Mouse (Mus musculus) heart, embryonic 12.5 days (tissue): ENCODE measurements around the gene Arid1a. TPM values are rescaled to one million over a fixed set of nuclear protein-coding genes. Genes with fewer than 3 reads are reported as not detected.

Source experiments
- ATAC-seq: fragments of 200-750 bp; cut with Nextera tagmentation; 2 replicates; pipeline ENCODE4 v1.8.0; 2017; ENCODE audit warnings: moderate TSS enrichment, moderate library complexity; ENCODE audit not compliant: insufficient number of reproducible peaks, low FRiP score
- H3K27ac ChIP-seq: fragments of 300-500 bp; sonication (generic); 2 replicates; pipeline ENCODE4 v1.5.1; 2016; ENCODE audit warnings: mild to moderate bottlenecking, moderate library complexity; ENCODE audit not compliant: poor library complexity, severe bottlenecking
- H3K27me3 ChIP-seq: fragments of 300-500 bp; sonication (generic); replicated peaks from 2 replicates; pipeline ENCODE4 v1.6.1; 2016; ENCODE audit warnings: mild to moderate bottlenecking, moderate library complexity
- H3K36me3 ChIP-seq: fragments of 300-500 bp; sonication (generic); 2 replicates; pipeline ENCODE4 v1.6.1; 2016; ENCODE audit warnings: mild to moderate bottlenecking, moderate library complexity
- H3K4me1 ChIP-seq: fragments of 300-500 bp; sonication (generic); replicated peaks from 2 replicates; pipeline ENCODE4 v1.6.1; 2016; ENCODE audit warnings: mild to moderate bottlenecking
- H3K4me2 ChIP-seq: fragments of 300-500 bp; sonication (generic); 2 replicates; pipeline ENCODE4 v1.6.1; 2016; ENCODE audit warnings: mild to moderate bottlenecking, moderate library complexity
- H3K4me3 ChIP-seq: fragments of 300-500 bp; sonication (generic); 2 replicates; pipeline ENCODE4 v1.5.1; 2016; ENCODE audit warnings: mild to moderate bottlenecking
- H3K9ac ChIP-seq: fragments of 300-500 bp; sonication (generic); 2 replicates; pipeline ENCODE4 v1.6.1; 2016; ENCODE audit warnings: mild to moderate bottlenecking, moderate library complexity
- H3K9me3 ChIP-seq: fragments of 300-500 bp; sonication (generic); replicated peaks from 2 replicates; pipeline ENCODE4 v1.6.1; 2016; ENCODE audit warnings: mild to moderate bottlenecking, moderate library complexity
- WGBS: fragments of 180-500 bp; shearing (Covaris S2); methylation state at CpG from one replicate; pipeline ENCODE4 v1.1.7; 2016; 5-methylcytosine and 5-hydroxymethylcytosine counted together
- polyA plus RNA-seq: library from polyadenylated mRNA; unstranded; fragments of >200 nt; fragmentation: Nextera tagmentation; extraction: Ambion mirVana; gene quantifications from 2 replicates; pipeline ENCODE4 v1.2.1, GENCODE M21; 2016

Arid1a gene
- polyA plus RNA-seq: 24.5 and 28.7 TPM in 2 replicates

- Histone ChIP-seq H3K36me3 (no peaks in the 10 kb centered on the region), H3K4me2 (peak within 1 kb of the TSS; percentile 87), H3K27ac (peak within 1 kb of the TSS; percentile 100), H3K9me3 (no peaks in the 10 kb centered on the region), H3K27me3 (no peaks in the 10 kb centered on the region), H3K9ac (peak within 1 kb of the TSS; percentile 99), H3K4me1 (peaks cover 17% of the 10 kb centered on the region), H3K4me3 (peak within 1 kb of the TSS; percentile 94)
- WGBS: 1% methylated on average over 40 of the region's 40 CpGs
- peak; percentile 69 for ATAC-seq
These were observed at the start of gene Arid1a for GRCm38 (mm10) chr4:133756514-133757268. Gene Arid1a (minus strand): TSS chr4:133756769.

GRCm38 (mm10) chr4:133804401-133805263, 48.1 kb upstream of the Arid1a start:
- Histone ChIP-seq H3K9me3 (no peaks in the 10 kb centered on the region), H3K36me3 (no peaks in the 10 kb centered on the region), H3K27me3 (no peaks in the 10 kb centered on the region), H3K9ac (no peak overlapping the region), H3K4me3 (no peak overlapping the region), H3K4me1 (no peaks in the 10 kb centered on the region), H3K4me2 (no peak overlapping the region), H3K27ac (no peak overlapping the region)
- ATAC-seq: no peak
- 68% methylated on average over 15 of the region's 15 CpGs for WGBS

GRCm38 (mm10) chr4:133800589-133800988, 44.0 kb upstream of the Arid1a start:
- no peaks in the 10 kb centered on the region for H3K4me1 ChIP-seq
- H3K4me3 ChIP-seq: no peak overlapping the region
- H3K27ac ChIP-seq: no peak overlapping the region
- H3K4me2 ChIP-seq: no peak overlapping the region
- no peak for ATAC-seq
- H3K9ac ChIP-seq: no peak overlapping the region
- H3K27me3 ChIP-seq: no peaks in the 10 kb centered on the region
- 28% methylated on average over 6 of the region's 6 CpGs for WGBS
- H3K36me3 ChIP-seq: no peaks in the 10 kb centered on the region
- H3K9me3 ChIP-seq: no peaks in the 10 kb centered on the region

GRCm38 (mm10) chr4:133793269-133793668, 36.7 kb upstream of the Arid1a start:
- Histone ChIP-seq H3K9me3 (no peaks in the 10 kb centered on the region), H3K9ac (no peak overlapping the region), H3K4me1 (no peaks in the 10 kb centered on the region), H3K27ac (no peak overlapping the region), H3K4me3 (no peak overlapping the region), H3K36me3 (no peaks in the 10 kb centered on the region), H3K27me3 (no peaks in the 10 kb centered on the region), H3K4me2 (no peak overlapping the region)
- 76% methylated on average over 3 of the region's 3 CpGs for WGBS
- no peak for ATAC-seq

GRCm38 (mm10) chr4:133774570-133775554, 18.3 kb upstream of the Arid1a start:
- H3K36me3 ChIP-seq: no peaks in the 10 kb centered on the region
- no peak overlapping the region for H3K4me3 ChIP-seq
- H3K27me3 ChIP-seq: no peaks in the 10 kb centered on the region
- ATAC-seq: peak; percentile 51; the same call in 1 of the 2 replicates
- 0 out of 2 replicates have a peak, but pooled peaks cover 5% of the 10 kb centered on the region for H3K4me1 ChIP-seq
- WGBS: 73% methylated on average over 21 of the region's 21 CpGs
- no peak overlapping the region for H3K9ac ChIP-seq
- no peak overlapping the region for H3K4me2 ChIP-seq
- no peaks in the 10 kb centered on the region for H3K9me3 ChIP-seq
- no peak overlapping the region for H3K27ac ChIP-seq

GRCm38 (mm10) chr4:133769157-133769556, 12.6 kb upstream of the Arid1a start:
- Histone ChIP-seq H3K9ac (no peak overlapping the region), H3K27me3 (no peaks in the 10 kb centered on the region), H3K4me1 (no peaks in the 10 kb centered on the region), H3K4me2 (no peak overlapping the region), H3K4me3 (no peak overlapping the region), H3K9me3 (no peaks in the 10 kb centered on the region), H3K27ac (no peak overlapping the region), H3K36me3 (no peaks in the 10 kb centered on the region)
- 69% methylated on average over 3 of the region's 3 CpGs for WGBS
- ATAC-seq: no peak

GRCm38 (mm10) chr4:133763112-133763511, 6.5 kb upstream of the Arid1a start:
- no peaks in the 10 kb centered on the region for H3K36me3 ChIP-seq
- H3K4me3 ChIP-seq: no peak overlapping the region
- no peak overlapping the region for H3K4me2 ChIP-seq
- no peaks in the 10 kb centered on the region for H3K4me1 ChIP-seq
- H3K9me3 ChIP-seq: no peaks in the 10 kb centered on the region
- H3K27me3 ChIP-seq: no peaks in the 10 kb centered on the region
- 72% methylated on average over 6 of the region's 6 CpGs for WGBS
- H3K27ac ChIP-seq: no peak overlapping the region
- no peak overlapping the region for H3K9ac ChIP-seq
- no peak for ATAC-seq

- no peak for ATAC-seq
- H3K27ac ChIP-seq: no peak overlapping the region
- H3K9ac ChIP-seq: no peak overlapping the region
- H3K9me3 ChIP-seq: no peaks in the 10 kb centered on the region
- peaks cover 15% of the 10 kb centered on the region for H3K4me1 ChIP-seq
- H3K4me3 ChIP-seq: no peak overlapping the region
- WGBS: 80% methylated on average over 8 of the region's 8 CpGs
- H3K4me2 ChIP-seq: no peak overlapping the region
- no peaks in the 10 kb centered on the region for H3K27me3 ChIP-seq
- H3K36me3 ChIP-seq: no peaks in the 10 kb centered on the region
These were observed 3.1 kb upstream of the Arid1a start for GRCm38 (mm10) chr4:133759659-133760058.

GRCm38 (mm10) chr4:133757269-133757835, 783 bp upstream of the Arid1a start:
- Histone ChIP-seq H3K9ac (peak overlapping the region; percentile 99), H3K4me1 (peaks cover 17% of the 10 kb centered on the region), H3K27me3 (no peaks in the 10 kb centered on the region), H3K4me3 (peak overlapping the region; percentile 94), H3K4me2 (peak overlapping the region; percentile 87), H3K36me3 (no peaks in the 10 kb centered on the region), H3K27ac (peak overlapping the region; percentile 100), H3K9me3 (no peaks in the 10 kb centered on the region)
- peak; percentile 41; the same call in 1 of the 2 replicates for ATAC-seq
- WGBS: under 1% methylated on average over 38 of the region's 38 CpGs

- WGBS: 11% methylated on average over 11 of the region's 11 CpGs
- H3K27me3 ChIP-seq: no peaks in the 10 kb centered on the region
- H3K4me3 ChIP-seq: peak overlapping the region; percentile 94
- no peaks in the 10 kb centered on the region for H3K36me3 ChIP-seq
- peak overlapping the region; percentile 99 for H3K9ac ChIP-seq
- peaks cover 17% of the 10 kb centered on the region for H3K4me1 ChIP-seq
- no peak for ATAC-seq
- peak overlapping the region; percentile 87 for H3K4me2 ChIP-seq
- no peaks in the 10 kb centered on the region for H3K9me3 ChIP-seq
- peak overlapping the region; percentile 100 for H3K27ac ChIP-seq
These were observed 653 bp downstream of the Arid1a start for GRCm38 (mm10) chr4:133755861-133756371.
